Mouse (Mus musculus): Measurements from ENCODE around the gene Clip2. TPM values are rescaled to one million over a fixed set of nuclear protein-coding genes. Genes with fewer than 3 reads are reported as not detected.
A peak's percentile ranks its signal among the peaks of the same experiment; 100 is the strongest.

Clip2 gene
- total and polyA plus RNA-seq, 2 experiments from 2014 or later, result 13.1 to 153 TPM

DNA sequence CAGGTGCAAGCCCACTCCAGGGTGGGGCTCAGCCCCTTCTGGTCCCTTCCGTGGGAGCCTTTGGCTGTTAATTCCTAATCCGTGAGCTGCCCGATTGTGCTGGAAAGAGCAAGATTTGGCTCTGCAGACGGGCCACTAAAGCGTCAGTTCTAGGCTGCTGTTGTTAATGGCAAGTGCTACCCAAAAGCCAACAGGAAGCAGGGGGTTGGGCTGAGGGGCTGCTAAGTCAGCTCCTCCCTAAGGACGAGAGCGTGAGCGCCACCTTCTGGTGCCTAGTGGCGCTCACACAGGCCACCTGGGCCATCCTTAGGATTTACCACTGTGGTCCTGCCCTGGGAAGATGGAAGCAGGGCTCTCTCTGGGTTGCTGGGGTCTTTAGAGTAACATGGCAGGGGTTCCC, 62.7 kb downstream of the Clip2 start:
- H3K36me3 ChIP-seq (ENCODE audit: insufficient read depth, low read length), result peaks cover 40% of the 10 kb centered on the region
- TF ChIP-seq CTCF (IDR thresholded peaks at IDR 0.05), result peak; percentile 69
- 20% methylated on average over 9 of the region's 9 CpGs for WGBS
- ATAC-seq (ENCODE audit: low FRiP score) (no peak), DNase-seq (ENCODE audit: low spot score) (peak; percentile 63)
- no peaks in the 10 kb centered on the region for H3K9me3 ChIP-seq (ENCODE audit: low read length)
- H3K9ac ChIP-seq (replicated peaks; ENCODE audit: low read length, poor library complexity, severe bottlenecking), result no peak overlapping the region
- no peak overlapping the region for H3K27ac ChIP-seq (ENCODE audit: low read depth, low read length)
- H3K4me2 ChIP-seq (ENCODE audit: low read depth, low read length, poor library complexity, severe bottlenecking), result no peak overlapping the region
- H3K4me3 ChIP-seq (ENCODE audit: low read depth, low read length), result no peak overlapping the region
- H3K27me3 ChIP-seq (ENCODE audit: insufficient read depth, low read length), result no peaks in the 10 kb centered on the region
- no peaks in the 10 kb centered on the region for H3K4me1 ChIP-seq (ENCODE audit: insufficient read depth, low read length)

GRCm38 (mm10) chr5:134488596-134488995, 63.6 kb downstream of the Clip2 start:
- Histone ChIP-seq H3K27me3 (ENCODE audit: insufficient read depth, low read length) (no peaks in the 10 kb centered on the region), H3K4me2 (ENCODE audit: low read depth, low read length, poor library complexity, severe bottlenecking) (no peak overlapping the region), H3K36me3 (ENCODE audit: insufficient read depth, low read length) (peaks cover 35% of the 10 kb centered on the region), H3K4me1 (ENCODE audit: insufficient read depth, low read length) (no peaks in the 10 kb centered on the region), H3K9me3 (ENCODE audit: low read length) (no peaks in the 10 kb centered on the region), H3K27ac (ENCODE audit: low read depth, low read length) (no peak overlapping the region), H3K9ac (replicated peaks; ENCODE audit: low read length, poor library complexity, severe bottlenecking) (no peak overlapping the region), H3K4me3 (ENCODE audit: low read depth, low read length) (no peak overlapping the region)
- WGBS, result 89% methylated on average over 4 of the region's 4 CpGs
- no peak for TF ChIP-seq CTCF (IDR thresholded peaks at IDR 0.05)
- ATAC-seq (ENCODE audit: low FRiP score) (no peak), DNase-seq (ENCODE audit: low spot score) (no peak)

- DNase-seq (ENCODE audit: low spot score), result peak; percentile 19
- no peak overlapping the region for H3K4me3 ChIP-seq (ENCODE audit: low read depth, low read length)
- TF ChIP-seq CTCF (IDR thresholded peaks at IDR 0.05), result no peak
- H3K27me3 ChIP-seq (ENCODE audit: insufficient read depth, low read length), result no peaks in the 10 kb centered on the region
- no peaks in the 10 kb centered on the region for H3K4me1 ChIP-seq (ENCODE audit: insufficient read depth, low read length)
- H3K27ac ChIP-seq (ENCODE audit: low read depth, low read length), result no peak overlapping the region
- no peak overlapping the region for H3K9ac ChIP-seq (replicated peaks; ENCODE audit: low read length, poor library complexity, severe bottlenecking)
- WGBS, result 79% methylated on average over 10 of the region's 10 CpGs
- no peak overlapping the region for H3K4me2 ChIP-seq (ENCODE audit: low read depth, low read length, poor library complexity, severe bottlenecking)
- H3K9me3 ChIP-seq (ENCODE audit: low read length), result no peaks in the 10 kb centered on the region
- no peak for ATAC-seq (ENCODE audit: low FRiP score)
- H3K36me3 ChIP-seq (ENCODE audit: insufficient read depth, low read length), result peaks cover 29% of the 10 kb centered on the region
Measured at GRCm38 (mm10) chr5:134488042-134488441, 64.2 kb downstream of the Clip2 start.

- Histone ChIP-seq H3K27me3 (ENCODE audit: insufficient read depth, low read length) (no peaks in the 10 kb centered on the region), H3K4me1 (ENCODE audit: insufficient read depth, low read length) (no peaks in the 10 kb centered on the region), H3K27ac (ENCODE audit: low read depth, low read length) (peak overlapping the region; percentile 34; the same call in 1 of the 2 replicates), H3K4me3 (ENCODE audit: low read depth, low read length) (no peak overlapping the region), H3K36me3 (ENCODE audit: insufficient read depth, low read length) (peaks cover 19% of the 10 kb centered on the region), H3K4me2 (ENCODE audit: low read depth, low read length, poor library complexity, severe bottlenecking) (no peak overlapping the region), H3K9ac (replicated peaks; ENCODE audit: low read length, poor library complexity, severe bottlenecking) (no peak overlapping the region), H3K9me3 (ENCODE audit: low read length) (no peaks in the 10 kb centered on the region)
- TF ChIP-seq CTCF (IDR thresholded peaks at IDR 0.05), result peak; percentile 98
- DNase-seq (ENCODE audit: low spot score) (peak; percentile 90), ATAC-seq (ENCODE audit: low FRiP score) (peak; percentile 32; the same call in 1 of the 2 replicates)
- 62% methylated on average over 13 of the region's 13 CpGs for WGBS
Measured at GRCm38 (mm10) chr5:134485900-134486665, 66.2 kb downstream of the Clip2 start.

DNA sequence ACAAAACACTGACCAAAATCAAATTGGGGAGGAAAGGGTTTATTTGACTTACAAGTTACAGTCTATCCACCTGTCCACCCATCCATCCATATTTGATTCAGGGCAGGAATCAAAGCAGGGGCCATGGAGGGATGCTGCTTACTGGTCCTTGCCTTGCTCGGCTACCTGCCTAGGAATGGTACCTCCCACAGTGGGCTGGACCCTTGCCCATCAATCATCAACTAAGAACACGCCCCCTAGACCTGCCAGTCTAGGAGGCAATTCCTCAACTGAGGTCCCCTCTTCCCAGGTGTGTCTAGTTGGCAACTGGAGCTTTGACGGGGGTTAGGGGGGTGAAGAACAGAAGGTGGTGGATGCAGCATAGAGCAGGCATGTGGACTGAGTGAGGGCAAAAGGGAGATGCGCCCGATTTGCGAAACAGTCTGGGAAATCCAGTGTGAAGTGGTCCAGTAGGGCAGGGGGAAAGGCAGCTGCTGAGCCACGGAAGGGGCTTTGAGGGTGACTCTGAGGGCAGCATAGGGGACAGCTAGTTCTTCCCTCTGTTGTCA, 67.0 kb downstream of the Clip2 start:
- Histone ChIP-seq H3K27ac (ENCODE audit: low read depth, low read length) (no peak overlapping the region), H3K36me3 (ENCODE audit: insufficient read depth, low read length) (peaks cover 11% of the 10 kb centered on the region), H3K9ac (replicated peaks; ENCODE audit: low read length, poor library complexity, severe bottlenecking) (no peak overlapping the region), H3K4me1 (ENCODE audit: insufficient read depth, low read length) (no peaks in the 10 kb centered on the region), H3K4me3 (ENCODE audit: low read depth, low read length) (no peak overlapping the region), H3K27me3 (ENCODE audit: insufficient read depth, low read length) (no peaks in the 10 kb centered on the region), H3K9me3 (ENCODE audit: low read length) (no peaks in the 10 kb centered on the region), H3K4me2 (ENCODE audit: low read depth, low read length, poor library complexity, severe bottlenecking) (no peak overlapping the region)
- WGBS, result 83% methylated on average over 7 of the region's 7 CpGs
- DNase-seq (ENCODE audit: low spot score) (no peak), ATAC-seq (ENCODE audit: low FRiP score) (no peak)
- no peak for TF ChIP-seq CTCF (IDR thresholded peaks at IDR 0.05)

GRCm38 (mm10) chr5:134483291-134483690, 68.9 kb downstream of the Clip2 start:
- WGBS, result 75% methylated on average over 1 of the region's 1 CpGs
- no peak for TF ChIP-seq CTCF (IDR thresholded peaks at IDR 0.05)

More at GRCm38 (mm10) chr5:134483291-134483690, 68.9 kb downstream of the Clip2 start:
- DNase-seq (ENCODE audit: low spot score) (no peak), ATAC-seq (ENCODE audit: low FRiP score) (no peak)
- H3K36me3 ChIP-seq (ENCODE audit: insufficient read depth, low read length), result no peaks in the 10 kb centered on the region
- H3K4me3 ChIP-seq (ENCODE audit: low read depth, low read length), result no peak overlapping the region
- no peak overlapping the region for H3K27ac ChIP-seq (ENCODE audit: low read depth, low read length)
- H3K4me1 ChIP-seq (ENCODE audit: insufficient read depth, low read length), result no peaks in the 10 kb centered on the region
- H3K9ac ChIP-seq (replicated peaks; ENCODE audit: low read length, poor library complexity, severe bottlenecking), result no peak overlapping the region
- H3K4me2 ChIP-seq (ENCODE audit: low read depth, low read length, poor library complexity, severe bottlenecking), result no peak overlapping the region
- H3K9me3 ChIP-seq (ENCODE audit: low read length), result no peaks in the 10 kb centered on the region
- no peaks in the 10 kb centered on the region for H3K27me3 ChIP-seq (ENCODE audit: insufficient read depth, low read length)

All from midbrain, postnatal 0 days (tissue).